Mouse (Mus musculus) midbrain, embryonic 16.5 days (tissue): ENCODE results near the gene Cntnap2. TPM values are rescaled to one million over a fixed set of nuclear protein-coding genes. Genes with fewer than 3 reads are reported as not detected.

Source experiments
- ATAC-seq: fragments of 200-750 bp; cut with Nextera tagmentation; 2 replicates; pipeline ENCODE4 v1.8.0; 2017; ENCODE audit warnings: moderate TSS enrichment
- H3K27ac ChIP-seq: fragments of 300-500 bp; sonication (generic); 2 replicates; pipeline ENCODE4 v1.5.1; 2014; ENCODE audit warnings: mild to moderate bottlenecking, low read length, mixed read lengths
- H3K27me3 ChIP-seq: fragments of 300-500 bp; sonication (generic); 2 replicates; pipeline ENCODE4 v1.6.1; 2014; ENCODE audit warnings: low read depth, low read length, mixed read lengths; ENCODE audit not compliant: control insufficient read depth, insufficient read depth
- H3K36me3 ChIP-seq: fragments of 300-500 bp; sonication (generic); 2 replicates; pipeline ENCODE4 v1.6.1; 2014; ENCODE audit warnings: mild to moderate bottlenecking, low read length, moderate library complexity, mixed read lengths; ENCODE audit not compliant: control insufficient read depth, insufficient read depth
- H3K4me1 ChIP-seq: fragments of 300-500 bp; sonication (generic); 2 replicates; pipeline ENCODE4 v1.6.1; 2014; ENCODE audit warnings: mild to moderate bottlenecking, low read length, mixed read lengths; ENCODE audit not compliant: control insufficient read depth, insufficient read depth
- H3K4me2 ChIP-seq: fragments of 300-500 bp; sonication (generic); 2 replicates; pipeline ENCODE4 v1.6.1; 2014; ENCODE audit warnings: mild to moderate bottlenecking, low read length, mixed read lengths
- H3K4me3 ChIP-seq: fragments of 300-500 bp; sonication (generic); 2 replicates; pipeline ENCODE4 v1.5.1; 2014; ENCODE audit warnings: low read depth, mild to moderate bottlenecking, low read length, moderate library complexity, mixed read lengths
- H3K9ac ChIP-seq: fragments of 300-500 bp; sonication (generic); 2 replicates; pipeline ENCODE4 v1.6.1; 2014; ENCODE audit warnings: low read depth, low read length, mixed read lengths
- H3K9me3 ChIP-seq: fragments of 300-500 bp; sonication (generic); replicated peaks from 2 replicates; pipeline ENCODE4 v1.6.1; 2014; ENCODE audit warnings: mild to moderate bottlenecking, low read length, mixed read lengths; ENCODE audit not compliant: control insufficient read depth, poor library complexity, severe bottlenecking
- WGBS: fragments of 180-500 bp; shearing (Covaris S2); extraction: QIAGEN DNeasy Blood & Tissue Kit; methylation state at CpG from one replicate; pipeline ENCODE4 v1.1.7; 2014; 5-methylcytosine and 5-hydroxymethylcytosine counted together
- polyA plus RNA-seq: library from polyadenylated mRNA; unstranded; fragments of >200 nt; fragmentation: Nextera tagmentation; extraction: Ambion mirVana; gene quantifications from 2 replicates; pipeline ENCODE4 v1.2.1, GENCODE M21; 2015

Cntnap2 gene
- polyA plus RNA-seq, 1 experiment from 2014 or later, result 63.5 TPM

GRCm38 (mm10) chr6:45647017-45647416 lies 587.9 kb downstream of the Cntnap2 start:
- no peak for ATAC-seq
- Histone ChIP-seq H3K36me3 (no peaks in the 10 kb centered on the region), H3K27me3 (no peaks in the 10 kb centered on the region), H3K9ac (no peak overlapping the region), H3K4me1 (no peaks in the 10 kb centered on the region), H3K27ac (no peak overlapping the region), H3K9me3 (no peaks in the 10 kb centered on the region), H3K4me3 (no peak overlapping the region), H3K4me2 (no peak overlapping the region)

- 84% methylated on average over 2 of the region's 2 CpGs for WGBS
- H3K9me3 ChIP-seq, result no peaks in the 10 kb centered on the region
- H3K4me3 ChIP-seq, result no peak overlapping the region
- no peak for ATAC-seq
- no peaks in the 10 kb centered on the region for H3K27me3 ChIP-seq
- no peaks in the 10 kb centered on the region for H3K36me3 ChIP-seq
- H3K4me1 ChIP-seq, result no peaks in the 10 kb centered on the region
- no peak overlapping the region for H3K27ac ChIP-seq
- H3K4me2 ChIP-seq, result no peak overlapping the region
- H3K9ac ChIP-seq, result no peak overlapping the region
Measured at GRCm38 (mm10) chr6:45648419-45648818, 589.3 kb downstream of the Cntnap2 start.

GRCm38 (mm10) chr6:45700287-45700686 lies 641.1 kb downstream of the Cntnap2 start:
- H3K27me3 ChIP-seq, result no peaks in the 10 kb centered on the region
- H3K9ac ChIP-seq, result no peak overlapping the region
- no peaks in the 10 kb centered on the region for H3K4me1 ChIP-seq
- no peak overlapping the region for H3K4me3 ChIP-seq
- no peaks in the 10 kb centered on the region for H3K36me3 ChIP-seq
- no peak for ATAC-seq
- no peaks in the 10 kb centered on the region for H3K9me3 ChIP-seq
- no peak overlapping the region for H3K27ac ChIP-seq
- H3K4me2 ChIP-seq, result no peak overlapping the region

- no peak overlapping the region for H3K27ac ChIP-seq
- no peak overlapping the region for H3K4me2 ChIP-seq
- no peaks in the 10 kb centered on the region for H3K9me3 ChIP-seq
- no peaks in the 10 kb centered on the region for H3K36me3 ChIP-seq
- no peak overlapping the region for H3K4me3 ChIP-seq
- no peaks in the 10 kb centered on the region for H3K27me3 ChIP-seq
- H3K4me1 ChIP-seq, result no peaks in the 10 kb centered on the region
- ATAC-seq, result no peak
- no peak overlapping the region for H3K9ac ChIP-seq
Measured at GRCm38 (mm10) chr6:45791612-45792011, 732.5 kb downstream of the Cntnap2 start.

- Histone ChIP-seq H3K9me3 (no peaks in the 10 kb centered on the region), H3K4me2 (no peak overlapping the region), H3K4me1 (no peaks in the 10 kb centered on the region), H3K27me3 (no peaks in the 10 kb centered on the region), H3K9ac (no peak overlapping the region), H3K36me3 (no peaks in the 10 kb centered on the region), H3K27ac (no peak overlapping the region), H3K4me3 (no peak overlapping the region)
- ATAC-seq, result no peak
- 84% methylated on average over 4 of the region's 4 CpGs for WGBS
Measured at GRCm38 (mm10) chr6:45841626-45842341, 782.6 kb downstream of the Cntnap2 start.

- H3K9me3 ChIP-seq, result no peaks in the 10 kb centered on the region
- no peak overlapping the region for H3K4me2 ChIP-seq
- no peak overlapping the region for H3K27ac ChIP-seq
- H3K9ac ChIP-seq, result no peak overlapping the region
- ATAC-seq, result no peak
- no peaks in the 10 kb centered on the region for H3K4me1 ChIP-seq
- no peak overlapping the region for H3K4me3 ChIP-seq
- H3K27me3 ChIP-seq, result no peaks in the 10 kb centered on the region
- 78% methylated on average over 1 of the region's 1 CpGs for WGBS
- no peaks in the 10 kb centered on the region for H3K36me3 ChIP-seq
Measured at GRCm38 (mm10) chr6:45843736-45844135, 784.6 kb downstream of the Cntnap2 start.

GRCm38 (mm10) chr6:45871409-45871992 lies 812.3 kb downstream of the Cntnap2 start:
- no peak overlapping the region for H3K4me3 ChIP-seq
- no peaks in the 10 kb centered on the region; the same call in 1 of the 2 replicates for H3K9me3 ChIP-seq
- no peaks in the 10 kb centered on the region for H3K27me3 ChIP-seq
- no peak overlapping the region for H3K27ac ChIP-seq
- no peak for ATAC-seq
- no peaks in the 10 kb centered on the region for H3K4me1 ChIP-seq
- H3K9ac ChIP-seq, result no peak overlapping the region
- no peaks in the 10 kb centered on the region for H3K36me3 ChIP-seq
- no peak overlapping the region for H3K4me2 ChIP-seq
- WGBS, result 51% methylated on average over 3 of the region's 3 CpGs

- no peak overlapping the region for H3K27ac ChIP-seq
- H3K9me3 ChIP-seq, result no peaks in the 10 kb centered on the region
- H3K4me3 ChIP-seq, result no peak overlapping the region
- H3K4me2 ChIP-seq, result no peak overlapping the region
- no peak overlapping the region for H3K9ac ChIP-seq
- WGBS, result 76% methylated on average over 1 of the region's 1 CpGs
- no peak for ATAC-seq
- no peaks in the 10 kb centered on the region for H3K4me1 ChIP-seq
- no peaks in the 10 kb centered on the region for H3K27me3 ChIP-seq
- H3K36me3 ChIP-seq, result no peaks in the 10 kb centered on the region
Measured at GRCm38 (mm10) chr6:45885486-45885885, 826.3 kb downstream of the Cntnap2 start.

- H3K4me3 ChIP-seq, result no peak overlapping the region
- 86% methylated on average over 3 of the region's 3 CpGs for WGBS
- H3K9me3 ChIP-seq, result no peaks in the 10 kb centered on the region
- H3K4me2 ChIP-seq, result no peak overlapping the region
- H3K4me1 ChIP-seq, result no peaks in the 10 kb centered on the region
- no peak for ATAC-seq
- H3K36me3 ChIP-seq, result no peaks in the 10 kb centered on the region
- H3K27me3 ChIP-seq, result no peaks in the 10 kb centered on the region
- H3K27ac ChIP-seq, result no peak overlapping the region
- H3K9ac ChIP-seq, result no peak overlapping the region
Measured at GRCm38 (mm10) chr6:45887901-45888300, 828.7 kb downstream of the Cntnap2 start.
